Mouse (Mus musculus) skeletal muscle tissue, adult 2 months (tissue): ENCODE measurements at regions not wholly inside any gene's neighbourhood (a gene's known extent, or its start where the extent isn't known, plus 50 kb on each side); places are given as distances from the start of the nearest gene placed in this dataset.
A peak's percentile ranks its signal among the peaks of the same experiment; 100 is the strongest.

Source experiments
- DNase-seq: peaks from one replicate; pipeline ENCODE4 v3.0.0-alpha.2; 2012; ENCODE audit warnings: low read depth, low spot score

DNA sequence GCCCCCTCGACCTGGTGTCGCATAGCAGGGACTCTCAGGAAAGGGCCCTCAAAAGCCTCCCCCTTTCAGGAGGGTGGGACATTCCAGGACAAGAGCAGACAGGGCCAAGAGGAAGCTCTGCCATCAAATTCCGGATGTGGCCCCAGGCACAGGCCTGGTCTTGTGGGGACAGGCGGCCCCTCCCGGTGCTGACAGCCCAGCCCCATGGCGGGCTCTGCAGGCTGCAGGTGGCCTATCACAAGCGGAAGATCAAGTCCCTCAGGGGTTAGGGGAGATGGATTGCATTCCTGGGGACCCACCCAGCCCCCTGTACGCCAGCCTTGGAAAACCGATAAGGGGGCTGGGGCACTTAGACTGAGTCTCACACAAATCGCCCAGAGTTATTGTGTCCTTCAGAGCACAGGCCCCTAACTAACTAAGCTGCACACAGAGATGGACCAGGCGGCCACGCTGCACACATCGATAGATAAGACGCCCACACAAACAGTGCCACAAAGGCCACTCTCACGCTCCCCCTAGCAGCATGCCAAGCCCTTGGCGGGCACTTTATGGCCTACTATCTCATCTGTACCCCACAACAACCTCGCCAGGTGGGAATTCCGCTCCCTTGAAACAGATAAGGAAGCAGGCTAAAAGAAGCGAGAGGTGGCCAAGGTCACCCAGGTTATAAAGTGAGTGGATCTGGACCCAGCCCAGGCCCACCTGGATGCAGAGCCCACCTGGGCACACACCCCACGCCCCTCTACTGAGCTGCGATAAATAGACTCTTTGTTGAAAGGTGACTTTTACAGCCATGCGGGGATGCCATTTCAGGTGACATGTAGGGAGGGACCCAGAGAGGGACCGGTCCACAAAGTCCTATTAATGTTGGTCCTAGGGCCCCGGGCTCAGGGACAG, 55.5 kb downstream of the Gm5294 start:
- no peak for DNase-seq

DNA sequence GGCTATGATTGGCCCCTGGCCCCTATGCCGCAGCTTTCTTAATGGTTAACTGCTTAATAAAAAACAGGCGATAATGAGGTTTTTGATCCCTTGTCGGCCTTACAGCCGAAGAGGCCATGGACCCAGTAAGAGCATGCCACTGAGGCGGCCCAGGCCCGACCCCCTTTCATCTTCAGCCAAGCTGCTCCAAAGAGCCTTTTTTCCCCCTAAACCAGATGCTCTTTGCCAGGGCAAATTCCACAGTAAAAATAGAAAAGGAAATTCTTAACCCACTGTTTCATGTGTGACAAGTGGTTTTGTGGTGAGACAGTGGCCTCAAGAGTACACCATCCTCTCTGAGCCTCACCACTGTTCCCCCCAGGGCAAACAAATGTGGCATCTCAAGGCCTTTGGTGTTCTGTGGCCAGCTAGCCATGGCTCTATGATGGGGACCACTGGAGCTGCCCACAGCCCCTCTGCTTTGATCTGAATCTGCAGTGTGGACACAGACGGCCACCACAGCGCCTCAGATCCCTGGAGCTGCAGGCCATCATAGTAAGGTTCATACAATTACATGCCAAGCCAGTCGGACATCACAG, 61.9 kb downstream of the Gm5294 start:
- no peak for DNase-seq

DNA sequence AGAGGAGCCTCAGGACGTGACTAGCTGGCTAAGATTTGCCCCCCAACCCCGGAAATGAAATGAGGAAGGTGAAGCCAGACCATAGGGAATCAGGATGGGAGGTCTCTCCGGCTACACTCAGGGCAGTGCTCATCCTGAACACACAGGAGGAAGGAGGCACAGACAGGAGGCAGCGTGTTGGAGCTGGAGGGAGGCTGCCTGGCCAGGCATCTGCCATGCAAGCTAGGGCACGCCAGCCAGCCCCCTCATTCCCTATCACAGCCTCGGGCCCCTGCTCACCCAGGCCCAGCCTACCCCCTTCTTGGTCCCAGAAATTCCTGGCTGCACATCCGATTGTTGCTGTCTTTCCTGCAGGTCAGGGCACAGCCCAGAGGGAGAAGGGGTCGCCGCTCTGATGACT, 63.7 kb downstream of the Gm5294 start:
- DNase-seq: no peak

DNA sequence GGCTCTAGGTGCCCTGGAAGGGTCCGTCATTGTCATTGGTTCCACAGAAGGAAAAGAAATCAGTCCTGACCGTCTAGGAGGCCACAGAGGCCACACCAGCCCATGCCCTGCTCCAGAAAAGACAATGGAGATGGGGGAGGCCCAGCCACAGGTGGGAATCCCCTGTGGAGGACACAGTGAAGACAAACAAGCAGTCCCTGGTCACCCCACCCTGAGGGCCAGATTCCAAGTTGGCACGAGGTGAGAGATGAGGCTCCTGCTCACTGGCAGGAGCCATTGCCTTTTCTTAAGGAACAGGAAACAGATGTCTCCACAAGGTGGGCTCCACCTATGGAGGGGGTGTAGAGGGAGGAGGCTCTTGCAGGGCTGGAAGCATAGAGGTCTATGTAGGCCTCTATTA, 66.0 kb downstream of the Gm5294 start:
- DNase-seq: no peak

DNA sequence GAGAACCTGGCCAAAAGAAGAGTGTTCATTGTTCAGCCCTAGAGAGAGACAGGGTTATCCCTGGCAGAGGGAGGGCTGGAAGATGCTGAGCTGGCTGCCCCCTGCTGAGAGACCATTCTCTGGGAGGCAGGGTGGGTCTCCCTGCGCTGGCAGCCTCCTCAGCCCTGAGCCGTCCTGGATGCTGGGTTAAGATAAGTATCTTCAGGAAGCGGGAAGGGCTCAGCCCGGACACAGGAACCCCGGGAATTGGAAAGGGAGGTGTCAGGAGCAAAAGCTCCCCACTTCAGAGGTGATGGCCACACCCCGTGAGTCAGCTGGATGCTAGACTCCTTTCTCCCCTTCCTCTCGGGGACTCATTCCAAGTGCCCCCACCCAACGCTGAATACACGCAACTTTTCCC, 68.9 kb downstream of the Gm5294 start:
- DNase-seq: no peak

DNA sequence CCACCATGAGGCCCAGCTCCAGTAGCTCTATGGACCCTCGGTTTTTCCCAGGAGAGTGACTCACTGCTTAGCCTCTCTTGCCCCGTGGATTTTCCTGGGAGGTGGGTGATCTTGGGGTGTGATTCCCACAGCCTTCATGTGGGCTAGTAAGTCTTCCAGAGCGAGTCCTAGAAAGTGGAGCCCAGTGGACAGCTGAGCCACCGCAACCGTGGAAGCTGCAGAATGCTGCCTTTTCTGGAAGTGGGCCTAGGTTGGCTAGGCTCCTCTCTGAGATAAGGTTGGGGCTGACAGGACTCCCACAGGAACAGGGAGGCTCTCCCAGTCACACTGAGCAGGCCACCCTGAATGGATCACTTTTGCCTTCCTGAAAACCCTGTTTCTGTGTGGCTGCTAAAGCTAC, 69.9 kb downstream of the Gm5294 start:
- DNase-seq: peak; percentile 6

DNA sequence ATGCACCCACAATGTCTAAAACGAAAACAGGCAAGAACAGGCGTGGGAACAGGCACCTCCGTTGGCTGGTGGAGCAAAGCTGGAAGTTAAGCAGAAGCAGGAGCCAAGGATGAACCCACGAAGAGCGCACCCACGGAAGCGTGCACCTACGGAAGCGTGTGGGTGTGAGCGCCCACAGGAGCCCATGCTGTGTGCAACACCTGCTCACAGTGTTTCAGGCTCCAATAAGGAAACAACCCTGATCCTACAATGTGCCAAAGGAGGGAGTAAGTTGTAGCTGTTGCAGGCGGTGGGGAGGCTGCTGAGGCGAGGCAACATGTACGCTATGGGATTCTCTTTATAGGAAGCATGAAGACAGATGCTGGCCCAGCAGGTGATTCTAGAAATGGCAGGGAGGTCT, 74.6 kb downstream of the Gm5294 start:
- no peak for DNase-seq

DNA sequence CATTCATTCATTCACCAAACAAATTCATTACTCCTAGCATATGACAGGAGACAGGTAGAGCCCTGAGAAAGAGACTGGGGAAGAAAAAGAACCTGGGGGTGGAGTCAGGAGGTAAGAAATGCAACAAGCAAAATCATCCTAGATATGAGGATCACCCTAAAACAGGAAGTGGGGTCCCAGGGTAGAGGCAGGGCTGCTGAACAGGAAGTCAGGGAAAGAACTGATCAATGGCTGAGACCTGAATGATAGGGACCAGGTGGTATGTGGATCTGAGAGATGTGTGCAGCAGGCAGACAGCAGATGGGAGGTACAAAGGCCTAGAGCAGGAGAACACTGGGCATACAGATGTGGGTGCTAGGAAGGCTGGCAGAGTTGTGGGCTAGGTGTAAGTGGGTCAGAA, 77.4 kb downstream of the Gm5294 start:
- DNase-seq: no peak

DNA sequence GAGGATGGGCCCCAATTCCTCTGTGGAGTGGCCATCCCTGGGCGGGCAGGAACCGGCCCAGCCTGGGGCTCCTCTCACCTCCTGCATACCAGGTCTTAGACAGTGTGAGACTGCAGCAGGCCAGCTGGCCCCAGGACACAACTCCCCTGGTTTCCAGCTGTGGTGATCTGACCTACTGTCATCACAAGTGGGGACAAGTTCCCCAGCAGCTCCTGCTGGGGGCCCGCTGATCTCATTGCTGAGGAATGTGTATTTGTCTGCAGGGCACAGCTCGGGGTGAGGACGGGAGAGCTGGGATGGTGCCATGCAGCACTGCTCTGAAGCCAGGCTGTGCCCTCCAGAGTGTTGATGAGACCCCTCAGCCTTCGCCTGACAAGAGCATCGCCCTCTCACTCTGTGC, 78.6 kb downstream of the Gm5294 start:
- no peak for DNase-seq

DNA sequence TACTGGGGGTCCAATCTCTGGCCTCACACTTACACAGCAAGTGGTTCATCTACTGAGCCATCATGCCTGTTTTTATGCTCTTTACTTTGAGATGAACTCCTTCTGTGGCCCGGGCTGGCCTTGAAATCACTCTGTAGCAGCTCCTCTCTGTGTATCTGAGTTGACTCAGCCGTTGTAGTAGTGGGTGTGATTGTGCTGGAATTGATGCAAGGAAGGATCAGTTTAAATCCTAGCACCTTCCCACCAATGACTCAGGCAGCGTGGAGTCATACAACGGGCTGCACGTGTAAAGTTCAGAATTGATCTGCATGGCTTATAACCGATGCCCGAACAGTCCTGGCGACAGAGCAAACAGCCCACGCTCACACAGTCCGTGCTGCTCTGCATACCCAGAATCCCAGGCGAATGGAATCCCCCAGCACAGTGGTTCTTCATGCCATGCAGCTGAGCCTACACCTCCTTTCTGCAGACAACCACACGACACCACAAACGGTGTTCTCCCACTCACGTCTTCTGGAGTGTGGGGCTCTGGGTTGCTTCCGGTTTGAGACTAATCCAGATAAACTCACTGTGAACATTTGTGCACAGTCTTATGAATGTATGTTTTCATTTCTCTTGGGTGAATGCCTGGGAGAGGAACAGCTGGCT, 81.2 kb downstream of the Gm5294 start:
- no peak for DNase-seq

DNA sequence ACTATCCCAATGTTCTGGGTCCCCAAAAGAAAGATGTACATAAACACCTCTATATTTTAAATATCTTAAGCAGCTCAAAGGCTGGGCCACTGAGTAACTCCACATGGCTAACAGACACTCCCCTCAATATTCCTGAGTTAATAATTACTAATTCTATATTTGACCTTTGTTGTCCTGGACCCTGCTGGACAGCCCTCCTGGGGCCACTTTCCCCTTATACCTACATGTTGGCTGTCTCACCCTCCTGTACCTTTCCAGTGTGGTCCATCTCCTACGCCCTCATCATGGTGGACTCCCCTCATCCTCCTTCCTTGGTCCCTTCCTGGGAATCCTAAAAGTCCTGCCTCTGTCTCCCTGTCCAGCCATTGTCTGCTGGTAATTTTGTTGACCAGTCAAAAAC, 82.4 kb downstream of the Gm5294 start:
- DNase-seq: no peak

DNA sequence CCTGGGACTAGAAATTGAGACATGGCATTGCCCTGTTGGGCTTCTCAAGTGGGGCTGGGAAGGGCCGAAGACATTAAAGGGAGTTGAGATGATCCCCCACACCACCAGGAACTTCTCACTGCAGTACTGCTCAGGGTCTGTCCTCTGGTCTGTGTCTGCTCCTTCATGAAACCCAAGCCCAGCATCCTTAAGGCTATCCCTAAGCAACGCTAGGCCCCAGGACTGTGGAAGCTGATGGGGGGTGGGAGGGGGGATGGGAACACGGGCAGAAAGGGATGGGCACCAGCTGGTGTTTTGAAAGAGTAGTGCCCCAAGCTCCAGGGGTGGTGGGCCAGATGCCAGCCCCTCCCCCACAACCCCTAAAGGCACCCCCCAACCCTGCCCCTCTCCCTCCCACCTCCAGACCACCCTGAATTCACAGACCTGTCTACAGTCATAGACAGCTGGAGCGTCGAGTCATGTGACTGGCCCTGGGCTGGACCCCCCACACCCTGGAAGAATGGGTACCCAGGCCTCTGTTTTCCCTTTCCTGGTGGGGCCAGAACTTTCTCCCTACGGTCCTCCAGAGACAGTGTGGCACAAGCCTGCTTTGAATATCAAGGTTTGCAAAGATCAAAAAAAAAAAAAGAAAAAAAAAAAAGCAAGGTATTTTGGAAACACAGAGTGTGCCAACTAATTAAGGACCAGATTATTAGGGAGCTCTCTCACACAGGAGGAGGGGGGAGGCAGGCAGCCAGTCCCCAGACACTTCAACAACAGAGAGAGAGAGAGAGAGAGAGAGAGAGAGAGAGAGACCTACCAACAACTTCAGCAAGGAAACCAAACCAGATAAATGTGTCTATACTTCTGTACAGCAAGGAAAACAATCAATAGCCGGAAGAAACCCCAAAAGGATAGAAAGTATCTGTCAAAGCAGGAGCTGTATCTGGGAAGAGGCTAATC, 85.1 kb downstream of the Pdgfa start:
- no peak for DNase-seq

DNA sequence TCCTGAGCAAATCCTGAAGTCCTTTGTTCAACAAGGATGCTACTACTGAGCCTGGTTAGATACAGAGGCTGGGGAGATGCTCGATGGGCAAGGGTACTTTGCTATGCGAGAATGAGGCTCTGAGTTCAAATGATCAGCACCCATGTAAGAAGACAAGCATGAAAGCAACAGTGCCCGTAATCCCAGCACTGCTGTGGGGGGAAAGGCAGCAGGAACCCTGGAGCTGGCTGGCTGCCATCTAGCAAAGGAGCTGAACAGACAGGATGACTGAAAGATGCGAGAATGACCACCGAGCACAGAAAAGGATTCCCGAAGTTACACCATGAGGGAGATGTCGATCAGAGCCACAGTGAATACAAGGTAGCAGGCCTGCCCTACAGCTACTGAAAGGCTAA, 84.5 kb downstream of the Pdgfa start:
- DNase-seq: no peak

DNA sequence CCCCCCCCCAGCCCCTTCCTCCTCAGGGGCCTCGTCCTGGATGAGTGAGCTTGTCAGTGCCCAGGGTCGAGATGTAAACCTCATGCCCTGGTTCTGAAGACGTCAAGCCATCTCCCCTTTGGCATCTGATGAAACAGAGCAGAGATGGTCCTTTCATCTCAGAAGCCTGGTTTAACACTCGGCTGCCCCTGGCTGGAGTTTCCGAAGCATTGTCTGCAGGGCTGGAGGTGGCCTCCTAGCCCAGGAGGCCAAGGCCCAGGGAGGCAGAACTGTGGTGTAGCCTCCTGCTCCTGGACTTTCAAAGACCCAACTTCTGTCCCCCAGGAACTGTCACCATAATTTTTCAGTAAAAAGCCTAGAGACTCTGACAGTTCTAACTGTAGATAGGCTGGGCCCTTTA, 82.1 kb downstream of the Pdgfa start:
- DNase-seq: no peak

DNA sequence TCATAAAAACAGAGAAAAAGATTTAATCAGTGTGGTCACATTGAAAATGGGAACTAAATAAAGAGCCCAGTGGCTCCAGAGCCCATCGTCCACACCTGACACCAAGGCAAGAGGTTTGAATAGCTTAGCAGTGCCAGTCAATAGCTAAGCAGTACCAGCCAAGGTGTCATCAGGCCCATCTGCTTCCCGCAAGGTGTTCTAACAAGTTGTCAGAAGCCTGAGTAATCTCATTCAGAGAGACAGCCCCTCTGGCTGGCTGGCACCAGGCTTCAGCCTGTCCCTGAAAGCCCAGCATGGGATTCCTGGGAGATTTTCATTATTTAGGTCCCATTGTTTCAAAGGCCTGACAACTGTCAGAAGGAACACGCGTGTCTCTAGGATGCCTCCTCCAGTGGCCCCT, 81.7 kb downstream of the Pdgfa start:
- no peak for DNase-seq

DNA sequence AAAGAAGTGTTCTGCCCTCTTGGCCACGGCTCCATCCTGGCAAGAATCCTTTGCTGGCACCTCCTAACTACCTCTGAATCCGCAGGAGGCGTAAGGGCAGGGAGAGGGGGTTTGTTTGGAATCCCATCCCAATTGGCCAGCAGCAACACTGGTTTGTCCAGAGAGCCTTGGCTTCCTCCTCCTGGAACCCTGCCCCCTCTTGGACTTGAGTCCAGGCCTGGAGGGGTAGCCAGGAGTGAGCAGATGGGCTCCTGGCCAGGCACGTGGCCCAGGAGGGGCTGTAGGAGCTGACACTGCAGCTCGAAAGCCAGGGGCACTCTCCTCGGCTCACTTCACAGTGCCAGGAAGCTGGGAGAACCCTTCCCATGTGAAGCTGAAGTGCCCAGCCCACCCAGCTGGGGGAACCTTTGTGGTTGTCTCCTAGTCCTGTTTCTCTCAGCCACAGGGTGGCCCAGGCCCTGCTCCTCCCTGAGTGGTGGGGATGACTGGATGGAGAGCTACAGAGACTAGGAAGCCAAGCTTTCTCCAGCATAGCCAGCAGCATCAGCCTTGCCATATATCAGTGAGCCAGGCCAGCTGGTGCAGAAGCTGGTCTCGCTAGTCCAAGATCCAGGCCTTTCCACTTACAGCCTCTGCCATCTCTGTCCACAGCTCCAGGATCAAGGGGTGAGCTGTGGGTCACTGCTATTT, 76.9 kb downstream of the Pdgfa start:
- peak; percentile 87 for DNase-seq

DNA sequence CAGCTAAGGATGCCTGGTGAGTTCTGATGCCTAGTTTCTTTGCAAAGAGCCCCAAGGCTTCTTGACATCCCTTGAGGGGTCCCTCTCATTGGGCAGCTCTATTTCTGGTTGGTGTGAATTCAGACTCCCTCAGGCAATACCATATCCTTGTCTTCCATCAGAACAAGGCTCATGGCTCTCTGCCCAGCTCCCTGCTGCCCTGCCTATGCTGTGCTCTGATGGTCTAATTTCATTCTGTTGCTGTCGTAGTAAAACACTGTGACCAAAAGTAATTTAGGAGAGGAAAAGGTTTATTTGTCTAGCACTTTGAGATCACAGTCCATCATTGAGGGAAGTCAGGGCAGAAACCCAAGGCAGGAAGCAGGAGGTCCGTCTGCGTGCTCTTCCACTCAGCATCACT, 75.1 kb downstream of the Pdgfa start:
- no peak for DNase-seq
